Mouse (Mus musculus) lung, postnatal 0 days (tissue): ENCODE results near the gene Gm11939.

ENCODE experiments used
- CTCF ChIP-seq: IDR thresholded peaks from 2 replicates; pipeline ENCODE4 v1.5.1; 2016; ENCODE audit warnings: antibody characterized with exemption, mild to moderate bottlenecking
- EP300 ChIP-seq: IDR thresholded peaks from 2 replicates; pipeline ENCODE4 v1.6.1; 2016; ENCODE audit warnings: antibody characterized with exemption, mild to moderate bottlenecking, control low read depth

GRCm38 (mm10) chr11:99559366-99559765, at the start of gene Gm11939:
- TF ChIP-seq CTCF: no peak
- TF ChIP-seq EP300: no peak
